Mouse (Mus musculus) hindbrain, postnatal 0 days (tissue): ENCODE measurements around the gene Lrmda. TPM values are rescaled to one million over a fixed set of nuclear protein-coding genes. Genes with fewer than 3 reads are reported as not detected.

Experiments used
- ATAC-seq: fragments of 200-750 bp; cut with Nextera tagmentation; 2 replicates; pipeline ENCODE4 v1.8.0; 2017; ENCODE audit warnings: mild to moderate bottlenecking, moderate TSS enrichment, moderate library complexity
- DNase-seq: peaks from one replicate; pipeline ENCODE4 v3.0.0-alpha.2; 2015; ENCODE audit warnings: low spot score
- H3K27ac ChIP-seq: fragments of 300-500 bp; sonication (generic); 2 replicates; pipeline ENCODE4 v1.5.1; 2014; ENCODE audit warnings: mild to moderate bottlenecking
- H3K27me3 ChIP-seq: fragments of 300-500 bp; sonication (generic); 2 replicates; pipeline ENCODE4 v1.6.1; 2014; ENCODE audit warnings: low read length, mixed read lengths; ENCODE audit not compliant: insufficient read depth
- H3K36me3 ChIP-seq: fragments of 300-500 bp; sonication (generic); 2 replicates; pipeline ENCODE4 v1.6.1; 2014; ENCODE audit warnings: low read length, mixed read lengths; ENCODE audit not compliant: insufficient read depth
- H3K4me1 ChIP-seq: fragments of 300-500 bp; sonication (generic); 2 replicates; pipeline ENCODE4 v1.6.1; 2014; ENCODE audit warnings: antibody characterized with exemption, low read length, mixed read lengths; ENCODE audit not compliant: insufficient read depth
- H3K4me2 ChIP-seq: fragments of 300-500 bp; sonication (generic); 2 replicates; pipeline ENCODE4 v1.6.1; 2014; ENCODE audit warnings: low read depth, mild to moderate bottlenecking, low read length, moderate library complexity, mixed read lengths
- H3K4me3 ChIP-seq: fragments of 300-500 bp; sonication (generic); 2 replicates; pipeline ENCODE4 v1.5.1; 2014; ENCODE audit warnings: low read length
- H3K9ac ChIP-seq: fragments of 300-500 bp; sonication (generic); replicated peaks from 2 replicates; pipeline ENCODE4 v1.6.1; 2014; ENCODE audit warnings: mild to moderate bottlenecking, low read length, moderate library complexity, mixed read lengths
- H3K9me3 ChIP-seq: fragments of 300-500 bp; sonication (generic); 2 replicates; pipeline ENCODE4 v1.6.1; 2016; ENCODE audit warnings: low read length, mixed read lengths
- CTCF ChIP-seq: IDR thresholded peaks from 2 replicates; pipeline ENCODE4 v1.5.1; 2016; ENCODE audit warnings: antibody characterized with exemption, control low read depth, low read depth
- WGBS: fragments of 180-500 bp; shearing (Covaris S2); extraction: QIAGEN DNeasy Blood & Tissue Kit; methylation state at CpG from one replicate; pipeline ENCODE4 v1.1.7; 2014; 5-methylcytosine and 5-hydroxymethylcytosine counted together
- polyA plus RNA-seq: library from polyadenylated mRNA; unstranded; fragments of >200 nt; fragmentation: Nextera tagmentation; extraction: Ambion mirVana; gene quantifications from 2 replicates; pipeline ENCODE4 v1.2.1, GENCODE M21; 2015
- total RNA-seq: library from RNA; depleted of rRNA; stranded (reverse); fragments of >200 nt; gene quantifications from 2 replicates; pipeline ENCODE4 v1.2.3, GENCODE M21; 2014

Gene Lrmda
- total and polyA plus RNA-seq, 2 experiments from 2014 or later, result 0.21 to 0.53 TPM

DNA sequence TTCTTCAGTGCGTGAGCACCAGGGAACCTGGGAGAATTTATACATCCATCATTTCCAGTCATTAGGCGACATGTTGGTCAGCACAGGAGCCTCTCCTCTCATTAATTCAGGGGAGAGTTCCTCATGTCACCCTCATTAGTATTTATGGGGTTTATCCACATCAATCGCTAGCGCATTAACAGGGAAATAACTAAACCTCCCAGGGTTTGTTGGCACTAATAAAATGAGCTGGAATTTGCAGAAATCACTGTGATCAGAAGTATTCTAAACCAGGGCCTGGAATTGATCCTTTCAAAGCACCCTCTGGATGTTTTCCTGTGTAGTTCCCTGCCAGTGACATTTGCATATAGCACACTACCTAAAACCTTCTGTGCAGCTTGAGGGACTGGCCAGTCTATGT lies 382.9 kb downstream of the Lrmda start:
- Histone ChIP-seq H3K4me2 (no peak overlapping the region), H3K27ac (no peak overlapping the region), H3K9ac (no peak overlapping the region), H3K27me3 (no peaks in the 10 kb centered on the region), H3K9me3 (no peaks in the 10 kb centered on the region), H3K4me3 (no peak overlapping the region), H3K36me3 (no peaks in the 10 kb centered on the region), H3K4me1 (no peaks in the 10 kb centered on the region; the same call in 1 of the 2 replicates)
- DNase-seq (no peak), ATAC-seq (no peak)
- no peak for TF ChIP-seq CTCF
- WGBS, result 52% methylated on average over 4 of the region's 4 CpGs

DNA sequence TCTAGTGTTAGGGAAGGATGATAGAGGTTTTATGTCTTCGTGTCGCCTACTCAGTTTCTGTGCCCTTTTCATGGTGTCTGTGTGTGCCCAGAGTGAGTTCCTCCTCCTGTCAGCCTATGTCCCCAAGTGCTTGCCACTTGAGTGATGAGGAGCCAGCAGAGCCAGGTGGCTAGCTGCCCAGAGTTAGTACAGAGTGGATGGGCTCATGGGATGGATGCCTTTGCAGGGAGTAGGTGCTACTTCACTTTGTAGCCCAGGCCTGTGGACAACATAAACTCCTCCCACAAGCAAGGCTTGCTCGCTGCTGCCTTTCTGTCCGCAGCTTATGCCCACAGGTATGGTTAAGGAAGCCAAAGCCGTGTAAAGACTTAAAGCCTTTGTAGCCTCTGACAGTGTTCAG lies 387.1 kb downstream of the Lrmda start:
- no peak for TF ChIP-seq CTCF
- DNase-seq (no peak), ATAC-seq (peak; percentile 21; the same call in 1 of the 2 replicates)
- H3K27ac ChIP-seq, result no peak overlapping the region
- no peak overlapping the region for H3K4me2 ChIP-seq
- no peaks in the 10 kb centered on the region for H3K27me3 ChIP-seq
- H3K36me3 ChIP-seq, result no peaks in the 10 kb centered on the region
- H3K9me3 ChIP-seq, result no peaks in the 10 kb centered on the region
- 74% methylated on average over 5 of the region's 5 CpGs for WGBS
- H3K9ac ChIP-seq, result no peak overlapping the region
- no peak overlapping the region for H3K4me3 ChIP-seq
- no peaks in the 10 kb centered on the region; the same call in 1 of the 2 replicates for H3K4me1 ChIP-seq

DNA sequence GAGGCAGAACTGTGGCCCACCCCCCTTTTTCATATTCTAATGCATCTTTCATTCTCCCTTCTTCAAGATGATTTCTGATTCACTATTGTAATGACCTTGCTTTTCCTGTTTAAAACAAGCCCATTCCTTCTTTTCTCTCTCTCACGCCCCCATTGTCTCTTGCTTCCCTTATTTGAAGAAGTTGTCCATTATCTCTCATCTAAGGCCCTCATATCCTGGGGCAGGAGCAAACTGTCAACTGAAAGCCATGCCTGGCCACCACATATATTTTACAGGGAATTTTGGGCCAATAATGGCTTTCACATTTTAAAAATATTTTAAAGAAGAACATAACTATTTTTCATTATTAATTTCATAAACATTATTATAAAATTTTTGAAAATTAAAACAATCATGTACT lies 391.3 kb downstream of the Lrmda start:
- Histone ChIP-seq H3K36me3 (no peaks in the 10 kb centered on the region), H3K9me3 (no peaks in the 10 kb centered on the region), H3K9ac (no peak overlapping the region), H3K27ac (no peak overlapping the region), H3K4me1 (no peaks in the 10 kb centered on the region; the same call in 1 of the 2 replicates), H3K4me3 (no peak overlapping the region), H3K4me2 (no peak overlapping the region), H3K27me3 (no peaks in the 10 kb centered on the region)
- no peak for TF ChIP-seq CTCF
- ATAC-seq (no peak), DNase-seq (no peak)
- WGBS, result 90% methylated on average over 1 of the region's 1 CpGs

DNA sequence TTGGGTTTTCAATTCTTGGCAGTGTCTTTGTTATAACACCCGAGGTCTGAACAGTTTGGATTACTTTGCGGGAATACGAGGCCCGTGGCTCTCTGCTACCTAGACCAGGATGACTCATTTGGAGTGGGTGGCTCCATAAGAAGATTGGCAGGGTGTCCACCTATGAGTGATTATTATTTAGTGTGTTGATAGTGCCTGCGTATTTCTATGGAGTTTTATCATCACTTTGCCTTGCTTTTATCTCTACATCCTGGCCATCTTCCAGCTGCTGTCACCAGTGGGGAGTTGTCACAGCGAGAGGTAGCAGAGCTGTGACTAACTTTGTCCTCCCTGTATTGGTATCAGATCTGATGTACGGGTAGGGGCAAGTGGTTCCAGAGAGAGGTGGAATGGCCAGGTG lies 393.7 kb downstream of the Lrmda start:
- TF ChIP-seq CTCF, result no peak
- H3K4me1 ChIP-seq, result no peaks in the 10 kb centered on the region
- DNase-seq, result no peak
- no peak overlapping the region for H3K9ac ChIP-seq
- H3K36me3 ChIP-seq, result no peaks in the 10 kb centered on the region
- ATAC-seq, result no peak
- H3K9me3 ChIP-seq, result no peaks in the 10 kb centered on the region
- 72% methylated on average over 7 of the region's 7 CpGs for WGBS
- H3K4me3 ChIP-seq, result no peak overlapping the region
- H3K27me3 ChIP-seq, result no peaks in the 10 kb centered on the region
- H3K27ac ChIP-seq, result no peak overlapping the region
- no peak overlapping the region for H3K4me2 ChIP-seq

DNA sequence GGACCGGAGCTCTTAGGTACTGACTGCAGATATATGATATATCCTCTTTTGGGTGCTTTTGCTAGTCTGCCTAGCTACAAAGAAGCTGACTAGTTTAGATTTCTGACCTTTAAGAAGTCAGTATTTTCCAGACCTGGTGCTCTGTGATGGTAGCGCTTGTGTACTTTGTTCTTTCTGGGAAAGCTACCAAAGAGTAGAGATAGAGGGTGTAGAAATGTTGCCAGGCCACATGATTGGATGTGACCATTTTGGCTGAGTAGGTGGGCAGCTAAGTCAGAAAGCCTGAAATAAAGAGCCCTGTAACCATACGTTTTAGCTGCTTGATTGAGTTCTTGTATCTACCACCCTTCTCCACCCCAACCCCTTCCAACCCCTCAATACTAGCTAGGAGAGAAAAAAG lies 398.2 kb downstream of the Lrmda start:
- Histone ChIP-seq H3K27ac (no peak overlapping the region), H3K27me3 (no peaks in the 10 kb centered on the region), H3K4me3 (no peak overlapping the region), H3K4me1 (no peaks in the 10 kb centered on the region), H3K9me3 (no peaks in the 10 kb centered on the region), H3K9ac (no peak overlapping the region), H3K36me3 (no peaks in the 10 kb centered on the region), H3K4me2 (no peak overlapping the region)
- no peak for DNase-seq
- no peak for ATAC-seq
- WGBS, result 91% methylated on average over 3 of the region's 3 CpGs
- TF ChIP-seq CTCF, result no peak

DNA sequence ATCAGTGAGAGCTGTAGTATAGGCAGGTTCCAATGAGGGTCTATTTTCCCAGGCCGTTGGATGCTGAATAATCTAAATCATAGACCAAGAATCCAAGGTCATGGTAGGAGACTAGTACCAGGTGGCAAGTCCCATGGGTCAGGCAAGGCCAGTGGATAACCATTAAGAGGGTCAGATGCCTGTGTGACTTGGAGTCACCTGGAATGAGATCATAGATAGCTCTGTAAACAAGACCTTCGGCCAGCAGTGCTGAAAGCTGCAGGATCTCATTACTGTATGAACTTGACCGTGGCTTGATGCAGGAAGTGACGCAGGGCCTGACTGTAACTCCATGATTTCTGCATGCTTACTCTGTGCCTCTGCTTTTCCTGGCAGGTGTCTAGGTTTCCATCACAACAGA lies 402.2 kb downstream of the Lrmda start:
- H3K4me2 ChIP-seq, result no peak overlapping the region
- no peak overlapping the region for H3K27ac ChIP-seq
- H3K27me3 ChIP-seq, result no peaks in the 10 kb centered on the region
- no peak overlapping the region for H3K4me3 ChIP-seq
- no peak for TF ChIP-seq CTCF
- 85% methylated on average over 4 of the region's 4 CpGs for WGBS
- no peaks in the 10 kb centered on the region for H3K9me3 ChIP-seq
- H3K4me1 ChIP-seq, result no peaks in the 10 kb centered on the region
- no peak for DNase-seq
- no peak overlapping the region for H3K9ac ChIP-seq
- no peaks in the 10 kb centered on the region for H3K36me3 ChIP-seq
- ATAC-seq, result no peak

DNA sequence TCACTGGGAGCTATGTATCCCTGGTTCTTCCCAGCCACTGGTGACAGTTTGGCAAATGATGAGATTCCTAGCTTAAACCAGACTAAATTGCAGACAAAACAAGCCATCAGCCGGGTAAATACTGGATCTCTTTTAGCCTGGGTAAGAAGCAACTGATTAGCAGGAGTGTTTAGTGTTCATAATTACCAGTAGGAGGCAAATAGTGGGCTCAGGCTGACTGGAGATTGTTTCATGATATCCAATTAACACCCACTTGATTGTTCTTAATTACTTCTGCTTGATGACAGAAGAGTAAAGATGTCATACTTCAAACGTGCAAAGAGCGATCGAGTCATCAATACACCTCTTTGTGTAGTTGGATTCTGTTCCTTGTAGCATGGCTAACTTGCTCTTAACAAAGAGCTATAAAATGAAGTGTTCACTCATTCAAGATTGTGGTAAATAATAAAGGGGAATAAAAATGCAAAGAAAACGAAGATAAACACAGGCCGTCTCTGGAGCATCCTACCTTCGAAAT lies 405.6 kb downstream of the Lrmda start:
- H3K4me3 ChIP-seq, result no peak overlapping the region
- DNase-seq (no peak), ATAC-seq (no peak)
- no peaks in the 10 kb centered on the region for H3K36me3 ChIP-seq
- no peak overlapping the region for H3K4me2 ChIP-seq
- H3K9ac ChIP-seq, result no peak overlapping the region
- H3K4me1 ChIP-seq, result no peaks in the 10 kb centered on the region
- H3K9me3 ChIP-seq, result no peaks in the 10 kb centered on the region
- 69% methylated on average over 7 of the region's 7 CpGs for WGBS
- H3K27me3 ChIP-seq, result no peaks in the 10 kb centered on the region
- no peak for TF ChIP-seq CTCF
- no peak overlapping the region for H3K27ac ChIP-seq
